Mouse (Mus musculus): ENCODE measurements around the gene Gm49366. TPM values are rescaled to one million over a fixed set of nuclear protein-coding genes. Genes with fewer than 3 reads are reported as not detected.
"Not testable (repeated sequence)": the region's sequence is repeated elsewhere in the genome, so short reads cannot be mapped to it uniquely, and the experiment has no call there.

Gene Gm49366
- polyA plus RNA-seq, 1 experiment from 2014 or later, result not detected

GRCm38 (mm10) chr12:84034108-84034507, 4.6 kb upstream of the Gm49366 start:
- Histone ChIP-seq H3K36me3 (ENCODE audit: control insufficient read depth, insufficient read depth, low read length) (no peaks in the 10 kb centered on the region), H3K27me3 (ENCODE audit: control insufficient read depth, insufficient read depth, low read length) (no peaks in the 10 kb centered on the region), H3K4me3 (ENCODE audit: low read depth, low read length) (no peak overlapping the region), H3K4me2 (replicated peaks; ENCODE audit: low read depth) (no peak overlapping the region), H3K9ac (ENCODE audit: low read length) (no peak overlapping the region), H3K27ac (replicated peaks) (no peak overlapping the region), H3K9me3 (ENCODE audit: control insufficient read depth, low read length) (no peaks in the 10 kb centered on the region), H3K4me1 (replicated peaks; ENCODE audit: control insufficient read depth, insufficient read depth) (no peaks in the 10 kb centered on the region)
- DNase-seq (ENCODE audit: low spot score) (no peak), ATAC-seq (ENCODE audit: low FRiP score, low TSS enrichment) (no peak)
- WGBS, result 41% methylated on average over 4 of the region's 4 CpGs
- TF ChIP-seq EP300 (optimal IDR thresholded peaks at IDR 0.05) (no peak), CTCF (IDR thresholded peaks at IDR 0.05; ENCODE audit: low read depth) (no peak)

GRCm38 (mm10) chr12:84038241-84038640, 494 bp upstream of the Gm49366 start, which contains the start of gene Acot4:
Gene Acot4, plus strand, starts transcription at chr12:84038379.
- peak within 1 kb of the TSS; percentile 59 for H3K9ac ChIP-seq (ENCODE audit: low read length)
- DNase-seq (ENCODE audit: low spot score), result peak; percentile 39
- peak within 1 kb of the TSS; percentile 43 for H3K4me3 ChIP-seq (ENCODE audit: low read depth, low read length)
- peak within 1 kb of the TSS; percentile 62 for H3K4me2 ChIP-seq (replicated peaks; ENCODE audit: low read depth)
- H3K36me3 ChIP-seq (ENCODE audit: control insufficient read depth, insufficient read depth, low read length); H3K9me3 ChIP-seq (ENCODE audit: control insufficient read depth, low read length); H3K4me1 ChIP-seq (replicated peaks; ENCODE audit: control insufficient read depth, insufficient read depth); H3K27me3 ChIP-seq (ENCODE audit: control insufficient read depth, insufficient read depth, low read length); H3K27ac ChIP-seq (replicated peaks): not testable (repeated sequence)
- ATAC-seq (ENCODE audit: low FRiP score, low TSS enrichment), result peak; percentile 73
- 9% methylated on average over 24 of the region's 32 CpGs for WGBS

DNA sequence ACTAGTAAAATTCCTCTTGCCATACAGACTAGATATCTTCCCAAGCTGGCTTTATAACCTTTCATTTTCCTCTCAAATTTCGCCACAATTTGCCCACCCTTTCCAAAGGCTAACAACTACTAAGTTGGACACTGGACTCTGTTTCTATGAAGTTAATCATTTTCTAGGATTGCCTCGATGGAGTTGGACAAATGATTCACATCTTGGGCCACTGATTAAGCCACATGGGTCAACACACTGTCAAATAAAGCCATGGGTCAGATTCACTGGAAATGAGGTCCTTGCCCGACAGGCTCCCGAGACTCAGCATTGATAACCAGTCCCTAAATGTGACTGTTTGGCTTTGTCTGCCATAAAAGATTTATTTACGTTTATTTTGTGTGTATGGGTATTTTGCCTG, 3.5 kb downstream of the Gm49366 start:
- 63% methylated on average over 5 of the region's 5 CpGs for WGBS
- no peaks in the 10 kb centered on the region for H3K4me1 ChIP-seq (replicated peaks; ENCODE audit: control insufficient read depth, insufficient read depth)
- no peak overlapping the region for H3K4me3 ChIP-seq (ENCODE audit: low read depth, low read length)
- H3K9ac ChIP-seq (ENCODE audit: low read length), result no peak overlapping the region
- ATAC-seq (ENCODE audit: low FRiP score, low TSS enrichment) (no peak), DNase-seq (ENCODE audit: low spot score) (no peak)
- H3K27me3 ChIP-seq (ENCODE audit: control insufficient read depth, insufficient read depth, low read length), result no peaks in the 10 kb centered on the region
- H3K9me3 ChIP-seq (ENCODE audit: control insufficient read depth, low read length), result no peaks in the 10 kb centered on the region
- H3K4me2 ChIP-seq (replicated peaks; ENCODE audit: low read depth), result no peak overlapping the region
- TF ChIP-seq CTCF (IDR thresholded peaks at IDR 0.05; ENCODE audit: low read depth), result no peak
- no peak for TF ChIP-seq EP300 (optimal IDR thresholded peaks at IDR 0.05)
- no peak overlapping the region for H3K27ac ChIP-seq (replicated peaks)
- H3K36me3 ChIP-seq (ENCODE audit: control insufficient read depth, insufficient read depth, low read length), result no peaks in the 10 kb centered on the region

GRCm38 (mm10) chr12:84044045-84044444, 5.3 kb downstream of the Gm49366 start:
- DNase-seq (ENCODE audit: low spot score), result no peak
- Histone ChIP-seq H3K27me3 (ENCODE audit: control insufficient read depth, insufficient read depth, low read length) (no peaks in the 10 kb centered on the region), H3K4me1 (replicated peaks; ENCODE audit: control insufficient read depth, insufficient read depth) (no peaks in the 10 kb centered on the region), H3K27ac (replicated peaks) (no peak overlapping the region), H3K4me3 (ENCODE audit: low read depth, low read length) (no peak overlapping the region), H3K4me2 (replicated peaks; ENCODE audit: low read depth) (no peak overlapping the region), H3K9ac (ENCODE audit: low read length) (no peak overlapping the region), H3K36me3 (ENCODE audit: control insufficient read depth, insufficient read depth, low read length) (no peaks in the 10 kb centered on the region), H3K9me3 (ENCODE audit: control insufficient read depth, low read length) (no peaks in the 10 kb centered on the region)
- TF ChIP-seq CTCF (IDR thresholded peaks at IDR 0.05; ENCODE audit: low read depth), result no peak
- no peak for TF ChIP-seq EP300 (optimal IDR thresholded peaks at IDR 0.05)
- 54% methylated on average over 2 of the region's 2 CpGs for WGBS
- no peak for ATAC-seq (ENCODE audit: low FRiP score, low TSS enrichment)

DNA sequence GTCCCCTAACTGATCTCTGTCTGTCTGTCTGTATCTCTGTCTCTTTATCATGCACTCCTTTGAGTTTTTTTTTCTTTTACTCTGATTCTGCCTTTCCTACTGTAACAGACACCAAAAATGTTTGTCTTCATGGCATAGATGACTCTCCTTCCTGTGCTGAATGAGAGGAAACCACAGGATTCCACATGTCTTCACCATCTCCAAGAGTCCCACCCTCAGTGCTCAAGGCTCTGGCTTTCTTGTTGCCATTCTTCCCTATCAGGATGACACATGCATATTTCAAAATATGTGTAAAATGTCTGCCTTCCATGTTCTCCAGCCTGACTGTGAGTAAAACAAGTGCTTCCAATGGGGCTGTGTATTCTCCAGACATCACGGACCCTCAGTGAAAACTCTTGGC, 8.2 kb downstream of the Gm49366 start:
- DNase-seq (ENCODE audit: low spot score), result no peak
- Histone ChIP-seq H3K27me3 (ENCODE audit: control insufficient read depth, insufficient read depth, low read length) (no peaks in the 10 kb centered on the region), H3K36me3 (ENCODE audit: control insufficient read depth, insufficient read depth, low read length) (no peaks in the 10 kb centered on the region), H3K9me3 (ENCODE audit: control insufficient read depth, low read length) (no peaks in the 10 kb centered on the region), H3K4me1 (replicated peaks; ENCODE audit: control insufficient read depth, insufficient read depth) (no peaks in the 10 kb centered on the region), H3K4me2 (replicated peaks; ENCODE audit: low read depth) (no peak overlapping the region), H3K9ac (ENCODE audit: low read length) (no peak overlapping the region), H3K4me3 (ENCODE audit: low read depth, low read length) (no peak overlapping the region), H3K27ac (replicated peaks) (no peak overlapping the region)
- no peak for TF ChIP-seq EP300 (optimal IDR thresholded peaks at IDR 0.05)
- no peak for TF ChIP-seq CTCF (IDR thresholded peaks at IDR 0.05; ENCODE audit: low read depth)
- no peak for ATAC-seq (ENCODE audit: low FRiP score, low TSS enrichment)
- WGBS, result 88% methylated on average over 1 of the region's 1 CpGs

DNA sequence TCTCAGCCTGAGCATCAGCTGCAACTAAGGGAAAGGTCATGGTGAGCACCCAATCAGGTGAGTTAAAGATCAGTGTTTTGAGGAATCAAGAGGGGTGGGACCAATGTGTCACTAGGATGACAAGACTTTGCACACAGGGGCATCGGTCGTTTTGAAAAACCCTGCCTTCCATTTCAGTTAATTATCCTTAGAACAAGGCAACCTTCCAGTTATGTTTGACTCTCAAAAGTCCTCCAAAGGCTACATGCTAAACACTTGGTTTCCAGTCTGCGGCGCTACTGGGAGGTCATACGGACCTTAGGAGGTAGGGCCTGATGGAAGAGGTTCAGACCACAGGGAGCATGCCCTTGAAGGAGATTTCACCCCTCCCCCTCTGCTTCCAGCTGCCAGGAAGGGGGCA, 12.0 kb downstream of the Gm49366 start:
- 80% methylated on average over 5 of the region's 5 CpGs for WGBS
- H3K36me3 ChIP-seq (ENCODE audit: control insufficient read depth, insufficient read depth, low read length); H3K4me2 ChIP-seq (replicated peaks; ENCODE audit: low read depth); ATAC-seq (ENCODE audit: low FRiP score, low TSS enrichment); H3K4me1 ChIP-seq (replicated peaks; ENCODE audit: control insufficient read depth, insufficient read depth); DNase-seq (ENCODE audit: low spot score); H3K27ac ChIP-seq (replicated peaks); H3K9ac ChIP-seq (ENCODE audit: low read length); H3K27me3 ChIP-seq (ENCODE audit: control insufficient read depth, insufficient read depth, low read length); H3K4me3 ChIP-seq (ENCODE audit: low read depth, low read length); H3K9me3 ChIP-seq (ENCODE audit: control insufficient read depth, low read length): not testable (repeated sequence)
